Mouse (Mus musculus) liver, postnatal 0 days (tissue): ENCODE results near the gene Slc24a2.

Experiments
- CTCF ChIP-seq: sonication (generic); IDR thresholded peaks from 2 replicates; pipeline ENCODE4 v1.5.1; 2016; ENCODE audit warnings: antibody characterized with exemption, low read depth
- EP300 ChIP-seq: IDR thresholded peaks from 2 replicates; pipeline ENCODE4 v1.6.1; 2016; ENCODE audit warnings: antibody characterized with exemption, low read depth, mild to moderate bottlenecking

GRCm38 (mm10) chr4:87201229-87201628, 29.0 kb downstream of the Slc24a2 start:
- TF ChIP-seq CTCF: no peak
- no peak for TF ChIP-seq EP300
